Mouse (Mus musculus): Measurements from ENCODE around the gene Itgb5. TPM values are rescaled to one million over a fixed set of nuclear protein-coding genes. Genes with fewer than 3 reads are reported as not detected.
A peak's percentile ranks its signal among the peaks of the same experiment; 100 is the strongest.

Gene Itgb5
- total RNA-seq (2015; ENCODE audit: low replicate concordance), result 6.1 and 13.8 TPM in 2 replicates
- 8.9 and 9.2 TPM in 2 replicates for total RNA-seq (2017; ENCODE audit: low replicate concordance)

DNA sequence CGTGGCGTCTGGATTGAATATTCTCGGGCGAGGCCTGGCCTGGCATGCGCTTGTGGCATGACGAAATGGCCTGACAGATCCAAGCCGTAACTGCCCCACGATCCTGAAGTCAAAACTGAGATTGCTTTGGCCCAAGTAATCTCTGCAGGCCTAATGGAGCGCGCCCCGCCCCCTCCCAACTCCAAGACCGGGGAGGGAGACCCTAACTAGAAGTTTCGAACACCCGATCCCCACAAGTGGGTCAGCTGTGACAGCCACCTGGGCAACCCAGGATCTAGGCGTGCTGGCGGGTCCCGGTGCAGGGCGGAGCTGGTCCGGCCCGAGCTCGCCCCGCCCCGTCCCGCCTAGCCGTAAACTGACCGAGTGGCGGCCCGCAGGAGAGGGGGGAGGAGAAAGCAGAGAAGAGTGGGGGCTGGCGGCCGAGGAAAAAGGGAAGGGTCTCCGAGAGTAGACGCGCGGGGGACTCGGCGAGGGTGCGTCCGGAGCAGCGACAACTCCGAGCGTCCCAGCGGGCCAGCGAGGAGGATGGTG is at the start of gene Itgb5:
Gene Itgb5, plus strand, starts transcription at position 365 of the 531 bp plus-strand sequence.
- no peak for ATAC-seq (replicated peaks; ENCODE audit: low FRiP score, poor library complexity, severe bottlenecking)

DNA sequence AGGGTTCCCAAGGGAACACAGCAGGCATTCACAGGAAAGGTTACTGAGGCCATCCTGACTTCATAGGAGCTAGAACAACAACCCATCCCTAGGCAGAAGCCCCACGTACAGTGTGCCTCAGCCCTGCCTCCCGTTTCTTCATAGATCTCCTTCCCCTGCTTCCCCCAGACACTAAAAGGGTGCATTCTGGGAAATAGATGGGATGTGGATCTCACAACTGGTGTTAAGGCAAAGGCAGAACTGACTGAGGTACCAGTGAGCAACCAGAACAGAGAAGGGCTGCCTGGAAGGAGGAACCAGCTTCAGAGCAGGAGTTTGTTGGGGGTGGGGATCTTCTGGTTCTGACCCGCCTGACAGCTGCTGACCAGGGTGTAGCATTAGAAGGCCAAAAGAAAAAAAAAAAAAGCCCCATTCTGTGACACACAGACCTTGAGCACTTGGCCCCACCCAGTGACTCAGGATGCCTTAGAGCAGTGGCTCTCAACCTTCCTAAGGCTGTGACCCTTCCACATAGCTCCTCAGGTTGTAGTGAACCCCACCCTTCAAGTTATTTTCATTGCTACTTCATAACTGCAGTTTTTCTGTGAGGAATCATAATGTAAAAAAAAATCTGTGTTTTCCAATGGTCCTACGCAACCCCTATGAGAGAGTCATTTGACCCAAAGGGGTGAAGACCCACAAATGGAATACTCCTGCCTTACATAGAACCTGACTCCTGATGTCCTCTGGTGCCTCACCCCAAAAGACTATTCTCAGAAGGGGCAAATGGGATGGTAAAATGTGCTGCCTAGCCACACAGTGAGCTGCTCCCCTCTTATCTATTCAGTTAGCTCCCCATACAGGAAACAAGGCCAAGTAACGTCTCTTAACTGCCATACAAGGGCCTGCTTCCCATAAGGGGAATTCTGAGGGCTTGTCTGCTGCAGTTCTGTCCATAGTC is 47.4 kb upstream of the Itgb5 start:
- 0 out of 2 replicates have a peak, but pooled peaks have one; percentile 54 for ATAC-seq (replicated peaks; ENCODE audit: low FRiP score, poor library complexity, severe bottlenecking)

DNA sequence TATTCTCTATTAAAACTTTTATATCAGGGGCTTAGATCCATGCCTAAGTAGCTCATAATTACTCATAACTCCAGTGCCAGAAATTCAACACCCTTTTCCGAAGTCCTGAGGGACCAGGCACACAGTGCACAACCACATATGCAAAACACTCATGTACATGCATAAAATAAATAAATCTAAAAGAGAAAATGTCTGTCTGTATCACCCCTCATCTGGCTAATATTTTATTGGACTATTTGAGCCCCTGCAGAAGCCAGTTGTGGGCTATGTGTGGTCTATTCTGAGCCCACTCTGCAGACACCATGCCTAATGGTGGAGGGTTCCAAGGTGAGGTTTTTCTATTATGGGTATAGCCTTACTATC is 46.8 kb upstream of the Itgb5 start:
- ATAC-seq (replicated peaks; ENCODE audit: low FRiP score, poor library complexity, severe bottlenecking), result no peak

DNA sequence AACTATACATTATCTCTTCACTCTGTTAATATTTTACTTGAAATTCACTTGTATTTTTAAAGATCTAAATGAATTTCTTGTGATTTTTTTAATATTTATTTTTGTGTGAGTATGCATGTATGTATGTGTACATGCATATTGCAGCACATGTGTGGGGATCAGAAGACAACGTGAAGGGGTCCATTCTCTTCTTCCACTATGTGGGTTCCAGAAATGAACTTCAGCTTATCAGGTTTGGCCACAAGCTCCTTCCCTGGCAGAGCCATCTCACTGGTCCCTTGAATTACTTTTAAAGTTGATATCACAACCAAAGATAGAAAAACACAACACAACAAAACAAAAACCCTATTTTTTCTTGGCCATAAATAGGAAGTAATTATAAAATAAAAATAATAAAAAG is 44.9 kb upstream of the Itgb5 start:
- ATAC-seq (replicated peaks; ENCODE audit: low FRiP score, poor library complexity, severe bottlenecking), result no peak

DNA sequence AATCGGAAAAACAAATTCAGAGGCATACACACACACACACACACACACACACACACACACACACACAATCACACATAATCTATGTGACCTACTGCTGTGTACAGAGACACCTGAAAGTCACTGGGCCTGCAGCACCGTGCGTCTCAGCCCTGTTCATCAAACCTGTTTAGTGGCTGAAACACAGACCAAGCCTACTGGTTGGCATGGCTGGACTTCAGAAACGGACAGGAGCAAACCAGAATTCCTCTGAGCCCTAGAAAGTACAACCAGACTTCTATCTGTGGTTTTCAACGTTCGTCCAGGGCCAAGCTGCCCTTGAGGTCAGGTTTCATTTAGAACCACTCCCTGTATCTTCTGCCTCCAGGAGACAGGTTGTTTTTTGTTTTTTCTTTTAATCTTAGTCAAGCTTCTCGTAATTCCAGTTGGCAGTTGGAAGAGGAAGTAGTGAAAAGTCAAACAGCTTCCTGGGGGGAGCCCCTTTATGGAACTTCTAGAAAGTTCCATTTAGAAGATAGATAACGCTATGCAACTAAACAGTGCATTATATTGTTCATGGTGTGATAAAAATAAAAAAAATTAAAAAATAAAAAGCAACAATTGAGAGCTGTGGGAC is 44.3 kb upstream of the Itgb5 start:
- ATAC-seq (replicated peaks; ENCODE audit: low FRiP score, poor library complexity, severe bottlenecking), result no peak

DNA sequence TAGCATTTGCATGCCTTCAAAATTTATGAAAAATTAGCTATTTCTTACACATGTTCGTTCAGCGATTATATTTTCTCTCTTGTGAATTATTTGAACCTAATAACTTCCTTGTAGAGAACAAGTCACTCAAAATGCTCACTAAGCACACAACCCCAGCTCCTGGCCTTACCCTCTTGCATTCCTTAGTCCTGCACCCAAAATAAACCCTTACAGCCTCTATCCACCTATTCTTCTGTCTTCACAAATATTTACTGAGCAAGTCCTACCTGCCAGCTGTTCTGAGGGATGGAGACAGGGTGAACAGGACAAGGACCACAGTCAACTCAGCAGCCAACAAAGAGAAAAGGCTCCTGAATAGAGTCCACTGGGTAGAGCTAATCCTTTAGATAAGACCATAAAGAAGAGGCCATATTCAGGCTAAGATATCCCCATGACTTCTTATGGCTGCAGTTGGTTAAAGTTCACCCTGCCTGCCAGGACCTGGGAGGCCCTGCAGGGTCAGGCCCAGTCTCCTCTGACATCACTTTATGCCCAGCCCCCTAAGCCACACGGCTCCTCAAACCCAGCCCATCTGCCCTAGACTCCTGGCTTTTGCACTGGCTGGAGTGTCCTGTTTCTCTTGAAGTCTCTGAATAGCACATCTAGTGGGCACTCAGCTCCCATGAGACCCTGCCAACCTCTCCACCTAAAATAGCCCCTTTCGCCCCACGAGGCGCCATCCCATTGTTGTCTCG is 42.6 kb upstream of the Itgb5 start:
- no peak for ATAC-seq (replicated peaks; ENCODE audit: low FRiP score, poor library complexity, severe bottlenecking)

DNA sequence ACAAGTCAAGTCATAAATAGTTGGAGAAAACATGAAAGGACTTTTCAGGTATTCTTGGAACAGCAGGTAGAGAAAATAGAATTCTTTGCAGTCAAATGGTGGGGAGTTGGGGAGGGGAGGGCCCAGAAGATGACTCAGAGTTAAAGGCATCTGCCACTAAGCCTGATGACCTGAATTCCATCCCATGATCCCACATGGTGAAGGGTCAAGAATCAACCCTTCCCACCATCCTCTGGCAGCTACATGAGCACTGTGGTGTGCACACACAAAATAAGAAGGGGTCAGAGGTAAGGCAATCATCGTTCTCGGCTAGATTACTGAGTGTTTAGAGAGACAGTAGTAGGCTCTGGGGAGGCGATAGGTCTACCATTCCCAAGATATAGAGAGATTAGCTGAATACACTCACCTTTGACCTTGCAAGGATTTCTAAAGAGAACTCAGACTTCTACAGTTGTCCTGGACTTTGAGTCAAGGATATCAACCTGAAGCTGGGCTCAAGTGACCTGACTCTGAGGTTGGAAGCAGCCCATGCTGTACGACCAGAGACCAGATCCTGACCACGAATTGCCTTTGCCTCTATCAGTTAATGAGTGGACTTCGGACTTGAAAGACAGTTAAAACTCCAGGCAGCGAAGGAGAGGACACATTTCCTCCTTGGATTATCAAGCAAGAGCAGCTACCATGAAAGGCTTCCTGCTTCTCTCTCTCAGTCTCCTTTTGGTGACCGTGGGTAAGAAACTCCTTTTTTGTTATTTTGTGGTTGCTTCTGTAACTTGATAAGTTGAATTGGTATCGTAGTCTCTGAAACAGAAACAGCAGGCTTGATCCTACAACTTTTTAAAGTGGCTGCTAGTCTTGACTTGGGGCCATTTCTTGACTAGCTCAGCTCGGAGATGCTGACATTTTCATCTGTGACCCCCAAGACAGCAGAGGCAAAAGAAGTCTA is 35.3 kb upstream of the Itgb5 start, which contains the start of gene Muc13:
Gene Muc13, plus strand, starts transcription at position 192 of the 946 bp plus-strand sequence.
- no peak for ATAC-seq (replicated peaks; ENCODE audit: low FRiP score, poor library complexity, severe bottlenecking)

DNA sequence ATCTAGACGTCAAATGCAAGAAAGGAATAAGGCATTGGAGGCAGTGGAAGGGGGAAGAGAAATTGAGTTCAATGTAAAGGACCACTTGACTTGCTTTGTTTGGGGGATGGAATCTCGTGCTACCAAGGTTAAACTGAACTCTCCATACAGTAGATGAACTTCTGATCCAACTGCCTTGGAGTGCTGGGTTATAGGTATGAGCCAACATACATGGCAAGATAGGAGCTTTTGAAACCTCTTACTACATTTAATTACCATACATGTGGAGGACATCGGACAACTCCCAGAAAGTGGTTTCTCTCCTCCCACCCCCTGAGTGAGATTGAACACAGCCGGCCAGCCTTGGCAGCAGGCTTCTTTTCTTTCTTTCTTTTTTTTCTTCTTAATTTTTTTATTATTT is 34.4 kb upstream of the Itgb5 start:
- ATAC-seq (replicated peaks; ENCODE audit: low FRiP score, poor library complexity, severe bottlenecking), result no peak

DNA sequence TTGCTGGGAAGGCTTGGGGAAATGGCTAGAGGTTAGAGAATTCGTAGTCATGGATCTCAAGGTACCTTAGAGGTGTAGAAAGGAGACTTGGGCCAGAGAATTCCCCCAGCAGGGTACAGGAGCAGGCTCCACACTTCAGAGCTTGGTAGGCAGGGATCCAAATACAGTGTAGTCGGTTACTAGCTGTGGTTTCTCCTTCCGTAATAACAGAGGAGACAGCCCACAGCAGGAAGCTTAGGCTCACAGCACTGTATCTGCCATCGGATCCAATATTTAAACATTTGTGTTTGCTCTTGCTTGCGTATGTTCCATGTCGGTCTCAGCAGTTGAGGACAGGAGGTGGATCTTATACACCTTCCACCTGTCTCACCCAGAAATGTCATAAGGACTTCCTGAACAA is 33.6 kb upstream of the Itgb5 start:
- no peak for ATAC-seq (replicated peaks; ENCODE audit: low FRiP score, poor library complexity, severe bottlenecking)

DNA sequence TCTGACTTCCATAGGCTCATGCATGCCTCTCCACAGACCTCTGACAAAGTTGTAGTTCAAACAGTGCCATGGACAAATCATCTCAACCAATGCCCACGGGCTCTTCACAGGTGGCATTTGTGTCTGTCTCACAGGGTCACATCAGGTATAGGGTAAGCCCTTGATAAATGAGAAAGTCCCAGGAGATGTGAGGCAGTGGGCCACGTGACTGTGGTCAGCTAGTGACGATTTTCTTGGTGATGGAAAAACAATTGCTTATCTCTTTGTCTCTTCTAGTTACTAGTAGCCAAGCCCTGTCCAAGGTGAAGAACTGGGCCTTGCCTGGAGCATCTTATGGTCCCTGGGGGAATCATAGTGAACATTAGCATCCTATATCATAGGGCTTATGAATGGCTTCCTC is 32.7 kb upstream of the Itgb5 start:
- ATAC-seq (replicated peaks; ENCODE audit: low FRiP score, poor library complexity, severe bottlenecking), result no peak

DNA sequence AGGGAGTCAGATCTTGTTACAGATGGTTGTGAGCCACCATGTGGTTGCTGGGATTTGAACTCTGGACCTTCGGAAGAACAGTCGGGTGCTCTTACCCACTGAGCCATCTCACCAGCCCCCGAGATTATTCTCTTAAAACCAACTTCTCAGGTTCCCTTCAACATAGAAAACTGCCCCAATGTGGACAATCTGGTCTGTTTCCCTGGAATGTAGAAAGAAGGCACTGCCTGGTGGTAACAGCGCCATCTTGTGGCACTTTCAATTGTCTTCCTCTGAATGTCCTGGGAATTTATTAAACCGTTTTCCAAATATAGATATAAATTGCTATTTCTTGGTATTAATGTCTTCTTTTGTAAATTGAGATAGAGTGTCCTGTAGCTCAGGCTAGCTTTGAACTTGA is 31.6 kb upstream of the Itgb5 start:
- ATAC-seq (replicated peaks; ENCODE audit: low FRiP score, poor library complexity, severe bottlenecking), result no peak

DNA sequence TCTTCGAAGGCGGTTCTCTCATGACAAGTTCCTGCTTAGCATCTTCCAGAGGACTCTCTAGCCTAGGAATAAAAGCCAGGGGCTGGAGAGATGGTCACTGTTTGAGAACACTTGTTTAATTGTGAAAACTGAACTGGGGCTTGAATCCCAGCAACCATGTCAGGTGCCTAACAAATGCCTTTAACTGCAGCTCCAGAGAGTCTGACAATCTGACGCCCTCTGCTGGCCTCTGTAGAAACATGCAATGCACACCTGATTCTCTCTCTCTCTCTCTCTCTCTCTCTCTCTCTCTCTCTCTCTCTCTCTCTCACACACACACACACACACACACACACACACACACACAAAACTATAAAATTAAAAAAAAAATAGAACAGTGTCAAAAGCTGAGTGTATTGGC is 19.5 kb upstream of the Itgb5 start:
- no peak for ATAC-seq (replicated peaks; ENCODE audit: low FRiP score, poor library complexity, severe bottlenecking)

DNA sequence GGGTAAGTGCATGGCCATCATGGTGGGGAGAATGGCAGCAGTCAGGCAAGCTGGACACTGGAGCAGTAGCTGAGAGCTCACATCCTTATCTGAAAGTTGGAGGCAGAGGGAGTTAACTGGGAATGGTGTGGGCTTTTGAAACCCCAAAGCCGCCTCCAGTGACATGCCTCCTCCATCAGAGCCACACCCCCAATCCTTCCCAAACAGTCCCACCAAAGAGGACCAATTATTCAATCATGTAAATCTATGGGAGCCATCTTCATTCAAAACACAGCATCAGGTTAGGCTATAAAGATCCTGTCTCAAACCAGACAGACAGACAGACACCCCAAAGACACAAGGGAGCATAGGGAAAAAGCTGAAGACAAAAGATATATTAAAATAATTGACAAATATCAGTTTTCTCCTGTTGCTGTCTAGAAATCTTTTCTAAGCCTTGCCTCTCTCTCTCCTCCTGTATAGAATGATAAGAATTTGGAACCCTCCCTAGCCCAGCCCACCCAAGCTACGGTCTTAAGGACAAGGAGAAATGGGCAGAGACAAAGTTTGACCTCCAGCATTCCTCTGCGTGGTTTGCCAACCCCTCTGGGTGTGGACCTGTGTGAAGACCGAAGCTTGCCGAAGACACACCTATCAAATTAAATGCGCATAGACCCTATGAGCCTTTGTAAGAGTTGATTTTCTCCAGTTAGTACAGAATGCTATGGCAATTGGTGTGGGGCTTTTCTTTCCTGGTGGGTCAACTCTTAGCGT is 10.9 kb upstream of the Itgb5 start:
- ATAC-seq (replicated peaks; ENCODE audit: low FRiP score, poor library complexity, severe bottlenecking), result no peak

DNA sequence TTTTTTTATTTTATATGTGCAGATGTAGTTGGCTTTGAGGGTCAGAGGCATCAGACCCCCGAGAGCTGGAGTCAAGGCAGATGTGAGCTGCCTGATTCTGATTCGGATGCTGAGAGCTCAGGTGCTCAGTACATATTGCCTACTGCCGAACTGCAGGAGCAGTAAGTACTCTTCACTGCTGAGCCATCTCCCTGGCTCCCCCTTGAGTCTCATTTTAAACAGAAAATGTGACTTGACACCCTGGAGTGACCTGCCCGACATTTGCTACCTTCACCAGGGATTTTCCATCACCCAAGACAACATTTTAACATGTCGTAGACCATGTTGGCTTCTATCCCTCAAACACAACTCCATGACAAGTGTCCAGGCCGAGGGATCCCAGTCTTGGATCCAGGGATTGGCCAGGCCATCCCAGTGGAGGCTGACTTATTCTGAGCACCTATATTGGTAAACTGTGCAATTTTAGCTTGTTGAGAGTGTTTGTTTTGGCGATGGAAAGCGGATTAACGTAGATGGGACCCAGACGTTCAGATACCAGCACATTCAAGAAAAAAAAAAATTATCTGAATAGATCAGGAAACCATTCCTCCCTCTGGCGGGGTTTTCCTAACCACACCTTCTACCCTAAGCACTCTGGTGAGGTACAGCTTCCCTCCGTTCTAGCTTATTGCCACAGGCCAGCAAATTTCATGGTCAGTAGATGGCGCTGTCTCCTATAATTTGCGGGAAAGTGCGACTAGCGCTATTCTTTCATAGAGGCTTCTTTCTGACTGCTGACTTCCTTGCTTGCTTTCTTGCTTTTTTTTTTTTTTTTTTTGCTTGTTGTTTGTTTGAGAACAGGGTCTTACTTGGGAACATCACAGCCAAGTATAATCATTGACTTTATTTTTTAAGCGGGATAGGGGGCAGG is 8.9 kb upstream of the Itgb5 start:
- no peak; the same call in 1 of the 2 replicates for ATAC-seq (replicated peaks; ENCODE audit: low FRiP score, poor library complexity, severe bottlenecking)

DNA sequence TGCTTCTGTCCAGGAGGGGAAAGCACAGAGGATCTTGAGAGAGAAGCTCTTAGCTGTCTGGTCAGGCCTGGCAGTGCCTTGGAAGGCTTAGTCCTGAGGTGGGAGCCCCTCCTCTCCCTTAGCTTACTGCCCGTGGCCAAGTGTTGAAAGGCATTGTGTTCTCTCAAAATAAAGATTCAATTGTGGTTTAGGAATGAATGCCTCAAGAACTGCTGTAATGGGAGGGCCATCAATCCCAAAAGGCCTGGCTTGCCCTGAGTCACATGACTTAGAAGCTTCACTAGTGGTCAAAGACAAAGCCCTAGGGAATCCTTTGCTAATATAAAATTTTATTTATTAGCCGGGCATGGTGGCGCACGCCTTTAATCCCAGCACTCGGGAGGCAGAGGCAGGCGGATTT is 4.9 kb upstream of the Itgb5 start:
- ATAC-seq (replicated peaks; ENCODE audit: low FRiP score, poor library complexity, severe bottlenecking), result no peak

DNA sequence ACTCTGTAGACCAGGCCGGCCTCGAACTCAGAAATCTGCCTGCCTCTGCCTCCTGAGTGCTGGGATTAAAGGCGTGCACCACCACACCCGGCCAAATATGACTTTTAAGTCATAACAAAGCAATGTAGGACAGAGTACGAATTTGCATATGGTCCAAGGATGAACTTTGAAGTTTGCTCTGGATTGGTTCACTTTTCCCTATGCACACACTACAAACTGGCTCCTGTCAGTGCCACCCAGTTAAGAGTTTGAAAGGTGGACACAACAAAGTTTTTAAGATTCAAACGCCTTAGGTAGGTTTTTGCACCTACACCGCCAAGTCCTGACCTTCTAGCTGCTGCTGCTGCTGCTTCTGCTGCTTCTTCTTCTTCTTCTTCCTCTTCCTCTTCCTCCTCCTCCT is 969 bp upstream of the Itgb5 start:
- no peak for ATAC-seq (replicated peaks; ENCODE audit: low FRiP score, poor library complexity, severe bottlenecking)

DNA sequence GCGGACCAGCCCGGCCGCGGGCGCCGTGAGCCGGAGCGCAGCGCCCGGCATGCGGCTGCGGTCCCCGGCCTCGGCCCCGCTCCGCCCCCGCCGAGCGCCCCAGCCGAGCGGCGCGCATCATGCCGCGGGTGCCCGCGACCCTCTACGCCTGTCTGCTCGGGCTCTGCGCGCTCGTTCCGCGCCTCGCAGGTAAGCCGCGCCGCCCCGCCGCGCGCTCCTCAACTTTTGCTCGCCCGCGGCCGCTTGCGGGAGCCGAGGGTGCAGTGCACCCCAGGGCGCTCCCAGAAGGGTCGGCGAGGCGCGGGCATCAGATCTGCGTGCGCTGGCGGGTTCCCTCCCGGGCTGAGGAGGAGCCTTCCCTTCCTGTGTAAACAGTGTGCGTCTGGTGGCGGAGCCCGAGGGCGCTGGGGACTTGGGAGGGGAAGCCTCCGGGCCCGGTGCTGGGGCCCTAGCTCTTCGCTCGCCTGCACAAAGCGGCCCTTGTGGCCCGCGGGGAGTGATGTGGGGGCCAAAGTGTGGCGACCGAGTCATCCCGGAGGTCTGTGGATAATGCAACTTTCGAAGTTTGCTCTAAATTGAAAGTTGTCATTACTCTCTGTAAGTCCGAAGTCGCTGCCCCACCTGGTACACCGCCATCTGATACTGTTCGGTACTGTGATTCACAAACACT is 512 bp downstream of the Itgb5 start:
- no peak for ATAC-seq (replicated peaks; ENCODE audit: low FRiP score, poor library complexity, severe bottlenecking)
